Mouse (Mus musculus) heart, postnatal 36 days (tissue): ENCODE measurements at regions not wholly inside any gene's neighbourhood (a gene's known extent, or its start where the extent isn't known, plus 50 kb on each side); places are given as distances from the start of the nearest gene placed in this dataset.
"Not testable (repeated sequence)": the region's sequence is repeated elsewhere in the genome, so short reads cannot be mapped to it uniquely, and the experiment has no call there.

Experiments
- DNase-seq, 2 experiments: peaks; one replicate each; pipeline ENCODE4 v3.0.0; 2021 to 2022
- intact Hi-C: fragments of 180-260 bp; cut with DNase I; formaldehyde crosslinking; loops from one replicate; pipeline ENCODE4 v1.15.1; 2025

- DNase-seq: peak; percentile 41 to 52
- intact Hi-C loops: loop anchor here (1.0 to 5.0 kb wide), 2 partner anchors 377 to 458 kb away; no protein-coding TSS in a partner anchor
Observed at GRCm38 (mm10) chr16:65629186-65629585, 66.7 kb upstream of the Chmp2b start.

GRCm38 (mm10) chr16:65631680-65632079 is 69.2 kb upstream of the Chmp2b start:
- intact Hi-C loops: no loop called here
- DNase-seq: no peak

GRCm38 (mm10) chr16:65646741-65647140 is 84.2 kb upstream of the Chmp2b start:
- DNase-seq, intact Hi-C loops: not testable (repeated sequence)

GRCm38 (mm10) chr16:65649061-65649460 is 86.5 kb upstream of the Chmp2b start:
- DNase-seq: no peak
- intact Hi-C loops: no loop called here

- DNase-seq: no peak
- intact Hi-C loops: no loop called here
Observed at GRCm38 (mm10) chr16:65655490-65655889, 93.0 kb upstream of the Chmp2b start.

- intact Hi-C loops: no loop called here
Observed at GRCm38 (mm10) chr16:65657829-65658228, 95.3 kb upstream of the Chmp2b start.

GRCm38 (mm10) chr16:65664787-65665186 is 102.3 kb upstream of the Chmp2b start:
- peak; percentile 1 to 4 for DNase-seq
- intact Hi-C loops: no loop called here

More at GRCm38 (mm10) chr16:65657829-65658228, 95.3 kb upstream of the Chmp2b start:
- DNase-seq: no peak

GRCm38 (mm10) chr16:65672116-65672515 is 109.6 kb upstream of the Chmp2b start:
- DNase-seq: no peak
- intact Hi-C loops: no loop called here

GRCm38 (mm10) chr16:65683089-65683488 is 120.6 kb upstream of the Chmp2b start:
- DNase-seq: no peak
- intact Hi-C loops: no loop called here

GRCm38 (mm10) chr16:65683703-65684320 is 121.3 kb upstream of the Chmp2b start:
- no peak for DNase-seq
- intact Hi-C loops: no loop called here

- intact Hi-C loops: no loop called here
- no peak for DNase-seq
Observed at GRCm38 (mm10) chr16:65693626-65694025, 121.4 kb upstream of the Vgll3 start.

- no peak for DNase-seq
- intact Hi-C loops: loop anchor here (5.0 kb wide), 2 partner anchors 292 to 372 kb away; no protein-coding TSS in a partner anchor
Observed at GRCm38 (mm10) chr16:65715631-65716030, 99.4 kb upstream of the Vgll3 start.

GRCm38 (mm10) chr16:65718791-65719472 is 96.1 kb upstream of the Vgll3 start:
- no peak for DNase-seq
- intact Hi-C loops: loop anchor here (5.0 kb wide), 2 partner anchors 288 to 368 kb away; no protein-coding TSS in a partner anchor

- intact Hi-C loops: no loop called here
- no peak for DNase-seq
Observed at GRCm38 (mm10) chr16:65720953-65721352, 94.1 kb upstream of the Vgll3 start.

- DNase-seq: no peak
- intact Hi-C loops: no loop called here
Observed at GRCm38 (mm10) chr16:65725559-65726269, 89.3 kb upstream of the Vgll3 start.

GRCm38 (mm10) chr16:65726289-65726688 is 88.8 kb upstream of the Vgll3 start:
- DNase-seq: no peak
- intact Hi-C loops: no loop called here

- DNase-seq: no peak
- intact Hi-C loops: no loop called here
Observed at GRCm38 (mm10) chr16:65729322-65729721, 85.7 kb upstream of the Vgll3 start.

- intact Hi-C loops: no loop called here
- DNase-seq: no peak
Observed at GRCm38 (mm10) chr16:65739652-65740051, 75.4 kb upstream of the Vgll3 start.

- intact Hi-C loops: no loop called here
- no peak for DNase-seq
Observed at GRCm38 (mm10) chr16:65742951-65743350, 72.1 kb upstream of the Vgll3 start.

GRCm38 (mm10) chr16:65755667-65756066 is 59.4 kb upstream of the Vgll3 start:
- no peak for DNase-seq
- intact Hi-C loops: no loop called here
